Mouse (Mus musculus): Measurements from ENCODE around the gene Abi1. TPM values are rescaled to one million over a fixed set of nuclear protein-coding genes. Genes with fewer than 3 reads are reported as not detected.
"Not testable (repeated sequence)": the region's sequence is repeated elsewhere in the genome, so short reads cannot be mapped to it uniquely, and the experiment has no call there.

The Abi1 gene
- polyA plus RNA-seq, 1 experiment from 2014 or later, result 40.7 TPM

GRCm38 (mm10) chr2:23052523-23052922, 12.5 kb upstream of the Abi1 start:
- no peaks in the 10 kb centered on the region for H3K9me3 ChIP-seq (ENCODE audit: control insufficient read depth, low read length)
- H3K27ac ChIP-seq (replicated peaks), result no peak overlapping the region

DNA sequence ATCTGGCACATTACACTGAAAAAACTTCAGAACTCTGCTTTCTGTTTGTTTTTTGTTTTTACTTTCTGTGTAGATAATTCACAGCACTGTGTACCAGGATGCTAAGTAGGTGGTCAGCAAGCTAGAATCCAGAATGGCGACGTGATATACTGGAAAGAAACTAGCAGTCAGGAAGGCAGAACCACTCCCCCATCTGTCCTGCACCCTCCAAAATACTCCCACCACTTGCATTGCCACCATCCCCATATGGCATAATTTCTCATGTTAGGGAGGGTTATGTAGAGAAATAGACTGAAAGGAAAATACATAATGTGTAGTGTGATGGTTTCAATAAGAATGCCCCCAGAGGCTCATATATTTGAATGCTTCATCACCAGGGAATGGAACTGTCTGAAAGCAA, 11.8 kb upstream of the Abi1 start:
- Histone ChIP-seq H3K27me3 (ENCODE audit: control insufficient read depth, insufficient read depth, low read length) (no peaks in the 10 kb centered on the region), H3K4me3 (ENCODE audit: low read depth, low read length) (no peak overlapping the region), H3K36me3 (ENCODE audit: control insufficient read depth, insufficient read depth, low read length) (no peaks in the 10 kb centered on the region), H3K9ac (ENCODE audit: low read length) (no peak overlapping the region), H3K4me2 (replicated peaks; ENCODE audit: low read depth) (no peak overlapping the region), H3K27ac (replicated peaks) (no peak overlapping the region), H3K9me3 (ENCODE audit: control insufficient read depth, low read length) (no peaks in the 10 kb centered on the region), H3K4me1 (replicated peaks; ENCODE audit: control insufficient read depth, insufficient read depth) (no peaks in the 10 kb centered on the region)
- WGBS, result 70% methylated on average over 2 of the region's 2 CpGs
- ATAC-seq (ENCODE audit: low FRiP score, low TSS enrichment) (no peak), DNase-seq (ENCODE audit: low spot score) (no peak)
- no peak for TF ChIP-seq CTCF (IDR thresholded peaks at IDR 0.05; ENCODE audit: low read depth)
- no peak for TF ChIP-seq EP300 (optimal IDR thresholded peaks at IDR 0.05)

More at GRCm38 (mm10) chr2:23052523-23052922, 12.5 kb upstream of the Abi1 start:
- H3K9ac ChIP-seq (ENCODE audit: low read length), result no peak overlapping the region
- no peaks in the 10 kb centered on the region for H3K27me3 ChIP-seq (ENCODE audit: control insufficient read depth, insufficient read depth, low read length)
- H3K36me3 ChIP-seq (ENCODE audit: control insufficient read depth, insufficient read depth, low read length), result no peaks in the 10 kb centered on the region
- no peaks in the 10 kb centered on the region for H3K4me1 ChIP-seq (replicated peaks; ENCODE audit: control insufficient read depth, insufficient read depth)
- 67% methylated on average over 6 of the region's 6 CpGs for WGBS
- no peak for DNase-seq (ENCODE audit: low spot score)
- ATAC-seq (ENCODE audit: low FRiP score, low TSS enrichment), result no peak
- TF ChIP-seq EP300 (optimal IDR thresholded peaks at IDR 0.05) (no peak), CTCF (IDR thresholded peaks at IDR 0.05; ENCODE audit: low read depth) (no peak)
- H3K4me3 ChIP-seq (ENCODE audit: low read depth, low read length), result no peak overlapping the region
- no peak overlapping the region for H3K4me2 ChIP-seq (replicated peaks; ENCODE audit: low read depth)

- H3K9ac ChIP-seq (ENCODE audit: low read length), result no peak overlapping the region
- H3K27ac ChIP-seq (replicated peaks), result no peak overlapping the region
- H3K4me2 ChIP-seq (replicated peaks; ENCODE audit: low read depth), result no peak overlapping the region
- no peaks in the 10 kb centered on the region for H3K4me1 ChIP-seq (replicated peaks; ENCODE audit: control insufficient read depth, insufficient read depth)
- ATAC-seq (ENCODE audit: low FRiP score, low TSS enrichment) (no peak), DNase-seq (ENCODE audit: low spot score) (no peak)
- H3K9me3 ChIP-seq (ENCODE audit: control insufficient read depth, low read length), result no peaks in the 10 kb centered on the region
- no peak for TF ChIP-seq EP300 (optimal IDR thresholded peaks at IDR 0.05)
- TF ChIP-seq CTCF (IDR thresholded peaks at IDR 0.05; ENCODE audit: low read depth), result no peak
- H3K27me3 ChIP-seq (ENCODE audit: control insufficient read depth, insufficient read depth, low read length), result no peaks in the 10 kb centered on the region
- no peaks in the 10 kb centered on the region for H3K36me3 ChIP-seq (ENCODE audit: control insufficient read depth, insufficient read depth, low read length)
- no peak overlapping the region for H3K4me3 ChIP-seq (ENCODE audit: low read depth, low read length)
Measured at GRCm38 (mm10) chr2:23048006-23048405, 8.0 kb upstream of the Abi1 start.

DNA sequence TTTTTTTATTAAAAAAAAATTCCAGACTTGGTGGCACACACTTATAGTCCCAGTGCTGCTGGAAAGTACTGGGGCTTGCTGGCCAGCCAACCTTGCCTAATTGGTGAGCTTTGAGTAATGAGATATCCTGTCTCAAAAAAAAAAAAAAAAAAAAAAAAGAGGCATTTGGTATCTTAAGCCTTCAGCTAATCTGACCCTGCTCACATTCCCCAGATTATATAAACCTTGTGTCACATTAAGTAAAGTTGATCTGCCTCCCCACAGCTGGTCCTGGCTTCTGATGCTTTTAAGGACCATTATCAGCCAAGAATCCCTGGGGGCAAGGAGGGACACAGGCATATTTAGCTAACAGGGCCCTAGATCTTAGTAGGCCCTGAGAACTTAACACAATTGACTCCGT, 5.7 kb upstream of the Abi1 start:
- Histone ChIP-seq H3K4me1 (replicated peaks; ENCODE audit: control insufficient read depth, insufficient read depth) (no peaks in the 10 kb centered on the region), H3K4me3 (ENCODE audit: low read depth, low read length) (no peak overlapping the region), H3K36me3 (ENCODE audit: control insufficient read depth, insufficient read depth, low read length) (no peaks in the 10 kb centered on the region), H3K27me3 (ENCODE audit: control insufficient read depth, insufficient read depth, low read length) (no peaks in the 10 kb centered on the region), H3K9ac (ENCODE audit: low read length) (no peak overlapping the region), H3K4me2 (replicated peaks; ENCODE audit: low read depth) (no peak overlapping the region), H3K9me3 (ENCODE audit: control insufficient read depth, low read length) (no peaks in the 10 kb centered on the region), H3K27ac (replicated peaks) (no peak overlapping the region)
- WGBS, result 35% methylated on average over 1 of the region's 1 CpGs
- TF ChIP-seq EP300 (optimal IDR thresholded peaks at IDR 0.05), result no peak
- no peak for TF ChIP-seq CTCF (IDR thresholded peaks at IDR 0.05; ENCODE audit: low read depth)
- ATAC-seq (ENCODE audit: low FRiP score, low TSS enrichment) (no peak), DNase-seq (ENCODE audit: low spot score) (no peak)

DNA sequence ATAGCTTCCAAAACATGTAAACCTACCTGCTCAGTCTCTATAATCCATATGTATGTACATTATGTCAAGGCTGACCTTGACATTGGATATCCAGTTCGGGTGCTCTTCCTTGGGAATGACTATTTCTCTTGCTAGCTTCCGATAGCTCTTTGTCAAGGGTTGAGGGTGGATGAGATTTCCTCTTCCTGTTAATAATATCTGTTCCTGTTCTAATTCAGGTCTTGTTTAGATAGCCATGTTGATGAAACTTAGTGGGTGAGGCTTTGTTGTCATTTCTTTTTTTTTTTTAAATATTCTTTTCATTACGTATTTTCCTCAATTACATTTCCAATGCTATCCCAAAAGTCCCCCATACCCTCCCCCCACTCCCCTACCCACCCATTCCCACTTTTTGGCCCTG, 2.1 kb upstream of the Abi1 start:
- no peak for DNase-seq (ENCODE audit: low spot score)
- no peak for TF ChIP-seq EP300 (optimal IDR thresholded peaks at IDR 0.05)
- no peak for TF ChIP-seq CTCF (IDR thresholded peaks at IDR 0.05; ENCODE audit: low read depth)

DNA sequence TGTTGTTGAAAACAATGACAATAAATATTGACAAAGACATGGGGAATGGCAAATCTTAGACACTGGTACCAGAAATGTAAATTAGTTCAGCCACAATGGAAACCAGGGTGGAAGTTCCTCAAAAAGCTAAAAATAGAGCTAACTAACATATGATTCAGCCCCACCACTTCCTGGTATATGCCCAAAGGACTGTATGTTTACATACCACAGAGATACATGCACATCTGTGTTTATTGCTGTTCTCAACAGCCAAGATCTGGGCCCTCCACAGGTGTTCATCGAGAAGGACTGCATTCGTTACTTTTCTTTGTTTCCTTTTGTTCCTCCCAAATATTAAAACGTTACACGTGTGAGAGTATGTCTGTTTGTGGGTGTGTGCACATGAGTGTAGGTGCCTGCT, 1.4 kb upstream of the Abi1 start:
- TF ChIP-seq EP300 (optimal IDR thresholded peaks at IDR 0.05) (no peak), CTCF (IDR thresholded peaks at IDR 0.05; ENCODE audit: low read depth) (no peak)
- no peak overlapping the region for H3K4me3 ChIP-seq (ENCODE audit: low read depth, low read length)
- no peaks in the 10 kb centered on the region for H3K9me3 ChIP-seq (ENCODE audit: control insufficient read depth, low read length)
- DNase-seq (ENCODE audit: low spot score), result no peak
- H3K27ac ChIP-seq (replicated peaks), result no peak overlapping the region
- peaks cover 3% of the 10 kb centered on the region; the same call in 1 of the 2 replicates for H3K4me1 ChIP-seq (replicated peaks; ENCODE audit: control insufficient read depth, insufficient read depth)
- no peak overlapping the region for H3K4me2 ChIP-seq (replicated peaks; ENCODE audit: low read depth)
- WGBS, result 61% methylated on average over 4 of the region's 4 CpGs
- no peak for ATAC-seq (ENCODE audit: low FRiP score, low TSS enrichment)
- no peak overlapping the region for H3K9ac ChIP-seq (ENCODE audit: low read length)
- H3K36me3 ChIP-seq (ENCODE audit: control insufficient read depth, insufficient read depth, low read length), result no peaks in the 10 kb centered on the region
- no peaks in the 10 kb centered on the region for H3K27me3 ChIP-seq (ENCODE audit: control insufficient read depth, insufficient read depth, low read length)

More for the DNA sequence above, 2.1 kb upstream of the Abi1 start:
- Histone ChIP-seq H3K4me3 (ENCODE audit: low read depth, low read length) (no peak overlapping the region), H3K9me3 (ENCODE audit: control insufficient read depth, low read length) (no peaks in the 10 kb centered on the region), H3K9ac (ENCODE audit: low read length) (no peak overlapping the region), H3K27ac (replicated peaks) (no peak overlapping the region), H3K27me3 (ENCODE audit: control insufficient read depth, insufficient read depth, low read length) (no peaks in the 10 kb centered on the region), H3K36me3 (ENCODE audit: control insufficient read depth, insufficient read depth, low read length) (no peaks in the 10 kb centered on the region), H3K4me2 (replicated peaks; ENCODE audit: low read depth) (no peak overlapping the region), H3K4me1 (replicated peaks; ENCODE audit: control insufficient read depth, insufficient read depth) (peaks cover 3% of the 10 kb centered on the region; the same call in 1 of the 2 replicates)
- 89% methylated on average over 3 of the region's 3 CpGs for WGBS
- ATAC-seq (ENCODE audit: low FRiP score, low TSS enrichment), result no peak

GRCm38 (mm10) chr2:23040690-23041089, 649 bp upstream of the Abi1 start:
- H3K9ac ChIP-seq (ENCODE audit: low read length); H3K4me2 ChIP-seq (replicated peaks; ENCODE audit: low read depth); H3K4me3 ChIP-seq (ENCODE audit: low read depth, low read length); H3K36me3 ChIP-seq (ENCODE audit: control insufficient read depth, insufficient read depth, low read length); DNase-seq (ENCODE audit: low spot score); H3K27ac ChIP-seq (replicated peaks); H3K4me1 ChIP-seq (replicated peaks; ENCODE audit: control insufficient read depth, insufficient read depth); H3K27me3 ChIP-seq (ENCODE audit: control insufficient read depth, insufficient read depth, low read length); H3K9me3 ChIP-seq (ENCODE audit: control insufficient read depth, low read length); ATAC-seq (ENCODE audit: low FRiP score, low TSS enrichment): not testable (repeated sequence)
- 82% methylated on average over 7 of the region's 7 CpGs for WGBS

Measured in stomach, postnatal 0 days (tissue).